Mouse (Mus musculus) liver, embryonic 11.5 days (tissue): Measurements from ENCODE around the gene Sox11. TPM values are rescaled to one million over a fixed set of nuclear protein-coding genes. Genes with fewer than 3 reads are reported as not detected.

Experiments used
- ATAC-seq: fragments of 200-750 bp; cut with Nextera tagmentation; replicated peaks from 2 replicates; pipeline ENCODE4 v1.8.0; 2017; ENCODE audit warnings: moderate number of reproducible peaks, mild to moderate bottlenecking, moderate TSS enrichment, moderate library complexity; ENCODE audit not compliant: low FRiP score
- DNase-seq: peaks from one replicate; pipeline ENCODE4 v3.0.0-alpha.2; 2017; ENCODE audit warnings: low spot score
- H3K27ac ChIP-seq: fragments of 300-500 bp; sonication (generic); 2 replicates; pipeline ENCODE4 v1.5.1; 2014; ENCODE audit warnings: mild to moderate bottlenecking, low read depth, low read length, control low read depth
- H3K27me3 ChIP-seq: fragments of 300-500 bp; sonication (generic); replicated peaks from 2 replicates; pipeline ENCODE4 v1.6.1; 2014; ENCODE audit warnings: low read length, mixed read lengths; ENCODE audit not compliant: control insufficient read depth, insufficient read depth
- H3K36me3 ChIP-seq: fragments of 300-500 bp; sonication (generic); 2 replicates; pipeline ENCODE4 v1.6.1; 2014; ENCODE audit warnings: mild to moderate bottlenecking, low read length, moderate library complexity, mixed read lengths; ENCODE audit not compliant: control insufficient read depth, insufficient read depth
- H3K4me1 ChIP-seq: fragments of 300-500 bp; sonication (generic); replicated peaks from 2 replicates; pipeline ENCODE4 v1.6.1; 2014; ENCODE audit warnings: low read length, mixed read lengths; ENCODE audit not compliant: control insufficient read depth, insufficient read depth
- H3K4me2 ChIP-seq: fragments of 300-500 bp; sonication (generic); 2 replicates; pipeline ENCODE4 v1.6.1; 2014; ENCODE audit warnings: mild to moderate bottlenecking, control low read depth, moderate library complexity
- H3K4me3 ChIP-seq: fragments of 300-500 bp; sonication (generic); 2 replicates; pipeline ENCODE4 v1.5.1; 2014; ENCODE audit warnings: low read depth, low read length, control low read depth
- H3K9ac ChIP-seq: fragments of 300-500 bp; sonication (generic); 2 replicates; pipeline ENCODE4 v1.6.1; 2014; ENCODE audit warnings: low read depth, low read length, control low read depth
- H3K9me3 ChIP-seq: fragments of 300-500 bp; sonication (generic); 2 replicates; pipeline ENCODE4 v1.6.1; 2016; ENCODE audit warnings: low read length, inconsistent platforms, mixed read lengths; ENCODE audit not compliant: control insufficient read depth
- WGBS: fragments of 180-500 bp; shearing (Covaris S2); extraction: QIAGEN DNeasy Blood & Tissue Kit; methylation state at CpG from one replicate; pipeline ENCODE4 v1.1.7; 2014; 5-methylcytosine and 5-hydroxymethylcytosine counted together
- polyA plus RNA-seq: library from polyadenylated mRNA; unstranded; fragments of >200 nt; fragmentation: Nextera tagmentation; extraction: Ambion mirVana; gene quantifications from 2 replicates; pipeline ENCODE4 v1.2.1, GENCODE M21; 2014

Gene Sox11
- polyA plus RNA-seq, 1 experiment from 2014 or later: 32.2 TPM

DNA sequence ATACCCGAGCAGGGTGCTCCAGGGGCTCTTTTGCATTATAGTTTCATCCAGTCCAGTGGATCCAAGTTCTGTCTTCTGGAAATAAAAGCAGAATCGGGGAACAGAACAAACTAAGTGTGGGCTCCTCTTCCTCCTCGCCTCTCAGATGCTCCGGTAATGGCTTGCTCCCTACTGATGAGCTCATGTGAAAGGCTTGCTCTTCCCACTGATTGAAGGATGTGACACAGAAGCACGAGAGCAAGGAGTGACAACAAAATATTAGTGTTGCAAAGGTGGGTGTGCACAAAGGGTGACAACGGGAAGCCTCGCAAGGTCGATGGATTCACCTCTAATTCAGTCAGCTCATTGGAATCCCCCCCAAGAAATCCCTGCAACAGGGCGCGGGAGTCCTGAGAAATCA, 48.6 kb downstream of the Sox11 start:
- Histone ChIP-seq H3K4me1 (no peaks in the 10 kb centered on the region), H3K36me3 (no peaks in the 10 kb centered on the region), H3K27ac (no peak overlapping the region), H3K27me3 (no peaks in the 10 kb centered on the region), H3K9ac (no peak overlapping the region), H3K9me3 (no peaks in the 10 kb centered on the region), H3K4me2 (no peak overlapping the region), H3K4me3 (no peak overlapping the region)
- WGBS: 68% methylated on average over 10 of the region's 10 CpGs
- no peak for DNase-seq
- no peak for ATAC-seq

DNA sequence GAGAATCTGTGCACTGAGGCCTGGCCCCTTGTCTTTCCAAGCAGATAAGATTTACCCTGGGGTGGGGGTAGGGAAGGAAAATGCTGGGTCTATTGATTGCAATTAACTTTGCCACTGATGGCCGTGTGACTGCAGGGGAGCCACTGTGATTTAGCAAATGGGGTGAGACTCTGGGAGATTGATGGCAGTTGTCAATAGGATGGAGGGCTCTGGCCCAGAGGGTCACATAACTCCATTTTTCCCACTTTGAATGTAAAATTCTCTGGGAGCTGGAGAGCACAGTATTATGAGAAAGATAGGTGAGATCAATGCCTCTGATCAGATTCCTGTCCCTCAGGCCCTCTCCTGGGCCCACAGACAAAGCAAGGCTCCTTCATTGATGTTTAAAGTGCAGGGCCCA, 49.2 kb downstream of the Sox11 start:
- Histone ChIP-seq H3K9ac (no peak overlapping the region), H3K9me3 (no peaks in the 10 kb centered on the region), H3K36me3 (no peaks in the 10 kb centered on the region), H3K4me1 (no peaks in the 10 kb centered on the region), H3K4me3 (no peak overlapping the region), H3K27ac (no peak overlapping the region), H3K27me3 (no peaks in the 10 kb centered on the region), H3K4me2 (no peak overlapping the region)
- DNase-seq (no peak), ATAC-seq (no peak)
- WGBS: 40% methylated on average over 1 of the region's 1 CpGs
